Mouse (Mus musculus): ENCODE results near the gene Hmga1b.

DNA sequence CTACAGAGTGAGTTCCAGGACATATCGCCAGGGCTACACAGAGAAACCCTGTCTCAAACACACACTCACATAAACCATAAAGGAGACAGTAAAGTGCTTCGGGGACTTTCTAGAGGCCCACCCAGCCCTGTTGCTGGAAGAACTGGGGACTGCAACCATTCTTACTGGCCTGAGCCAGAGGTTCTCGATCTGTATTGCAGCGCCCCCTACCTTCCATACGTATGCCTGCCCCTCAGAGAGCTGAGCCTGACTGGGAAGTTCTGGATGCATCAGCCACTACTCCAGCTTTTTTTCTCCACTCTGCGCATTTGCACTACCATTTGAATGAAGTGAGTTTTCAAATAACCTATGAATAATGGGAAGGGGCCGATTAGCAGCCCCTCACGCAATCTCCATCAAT lies 13.2 kb upstream of the Hmga1b start:
- TF ChIP-seq POLR2A (IDR thresholded peaks at IDR 0.05; ENCODE audit: low read depth, low read length) (no peak), CTCF (conservative IDR thresholded peaks at IDR 0.05; ENCODE audit: insufficient read depth, insufficient read length, low read depth, low read length) (peak; percentile 73)
